Mouse (Mus musculus): Measurements from ENCODE around the gene Brk1.
A peak's percentile ranks its signal among the peaks of the same experiment; 100 is the strongest.

The Brk1 gene

GRCm38 (mm10) chr6:113604432-113605223 lies at the start of gene Brk1:
Brk1 (plus strand) TSS chr6:113604772.
- peak; percentile 93 for DNase-seq

GRCm38 (mm10) chr6:113559736-113560135 lies 44.8 kb upstream of the Brk1 start:
- DNase-seq = no peak

GRCm38 (mm10) chr6:113564557-113564956 lies 40.0 kb upstream of the Brk1 start:
- DNase-seq = peak; percentile 24

GRCm38 (mm10) chr6:113576044-113576443 lies 28.5 kb upstream of the Brk1 start:
- DNase-seq = no peak

GRCm38 (mm10) chr6:113579306-113579705 lies 25.3 kb upstream of the Brk1 start:
- no peak for DNase-seq

- DNase-seq = no peak
Measured at GRCm38 (mm10) chr6:113583023-113583422, 21.5 kb upstream of the Brk1 start.

GRCm38 (mm10) chr6:113585065-113585464 lies 19.5 kb upstream of the Brk1 start:
- no peak for DNase-seq

GRCm38 (mm10) chr6:113586466-113587183 lies 17.9 kb upstream of the Brk1 start:
- DNase-seq = peak; percentile 80

GRCm38 (mm10) chr6:113592637-113593036 lies 11.9 kb upstream of the Brk1 start:
- no peak for DNase-seq

GRCm38 (mm10) chr6:113597945-113598344 lies 6.6 kb upstream of the Brk1 start:
- DNase-seq = no peak

GRCm38 (mm10) chr6:113599833-113600232 lies 4.7 kb upstream of the Brk1 start:
- peak; percentile 45 for DNase-seq

- no peak for DNase-seq
Measured at GRCm38 (mm10) chr6:113600543-113601139, 3.9 kb upstream of the Brk1 start, which contains the start of gene Fancd2os. Fancd2os (minus strand) TSS chr6:113600715.

GRCm38 (mm10) chr6:113602821-113603220 lies 1.8 kb upstream of the Brk1 start:
- DNase-seq = no peak

- DNase-seq = no peak
Measured at GRCm38 (mm10) chr6:113603993-113604392, 579 bp upstream of the Brk1 start.

GRCm38 (mm10) chr6:113605224-113605545 lies 613 bp downstream of the Brk1 start:
- DNase-seq = no peak

- DNase-seq = no peak
Measured at GRCm38 (mm10) chr6:113608871-113609270, 4.3 kb downstream of the Brk1 start.

GRCm38 (mm10) chr6:113609293-113609692 lies 4.7 kb downstream of the Brk1 start:
- DNase-seq = no peak

- peak; percentile 56 for DNase-seq
Measured at GRCm38 (mm10) chr6:113612258-113612969, 7.8 kb downstream of the Brk1 start.

- no peak for DNase-seq
Measured at GRCm38 (mm10) chr6:113614152-113614551, 9.6 kb downstream of the Brk1 start.

GRCm38 (mm10) chr6:113614997-113615396 lies 10.4 kb downstream of the Brk1 start:
- no peak for DNase-seq

- DNase-seq = no peak
Measured at GRCm38 (mm10) chr6:113615489-113615888, 10.9 kb downstream of the Brk1 start.

- no peak for DNase-seq
Measured at GRCm38 (mm10) chr6:113623386-113623785, 18.8 kb downstream of the Brk1 start.

Data from kidney, postnatal 10 days (tissue).